Mouse (Mus musculus): ENCODE measurements around the gene Cby3. TPM values are rescaled to one million over a fixed set of nuclear protein-coding genes. Genes with fewer than 3 reads are reported as not detected.

Gene Cby3
- polyA plus RNA-seq, 1 experiment from 2014 or later, result not detected

DNA sequence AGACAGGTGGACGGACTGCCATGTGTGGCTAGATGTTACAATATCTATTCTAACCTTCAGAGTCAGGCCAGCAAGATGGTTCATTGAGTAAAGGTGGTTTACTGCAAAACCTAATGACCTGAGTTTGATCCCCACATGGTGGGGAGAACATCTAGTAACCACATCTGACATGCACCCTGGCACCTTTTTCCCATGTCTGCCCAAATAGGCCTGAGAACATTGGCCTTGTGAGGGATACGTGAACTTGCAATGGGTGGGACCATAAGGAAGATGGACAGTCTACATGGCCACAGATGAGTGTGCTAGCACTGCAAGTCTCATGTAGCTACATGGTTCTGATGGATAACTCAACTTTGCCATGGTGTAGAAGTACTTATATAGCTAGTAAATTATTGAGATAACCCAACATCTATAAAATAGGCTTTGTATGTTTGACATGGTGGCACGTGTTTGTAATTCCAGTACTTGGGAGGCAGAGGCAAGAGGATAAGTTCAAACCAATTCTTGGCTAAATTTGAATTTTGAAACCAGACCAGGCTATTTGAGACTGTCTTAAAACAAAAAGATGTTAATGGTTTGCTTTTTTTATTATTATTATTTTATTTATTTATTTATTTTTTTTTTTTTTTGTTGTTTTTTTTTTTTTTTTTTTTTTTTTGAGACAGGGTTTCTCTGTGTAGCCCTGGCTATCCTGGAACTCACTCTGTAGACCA, 34.1 kb downstream of the Cby3 start:
- Histone ChIP-seq H3K9me3 (replicated peaks; ENCODE audit: control insufficient read depth, low read length) (no peaks in the 10 kb centered on the region), H3K4me1 (ENCODE audit: control insufficient read depth, insufficient read depth, low read length) (no peaks in the 10 kb centered on the region), H3K4me2 (ENCODE audit: low read depth, low read length) (no peak overlapping the region), H3K4me3 (ENCODE audit: low read depth, low read length) (no peak overlapping the region), H3K36me3 (replicated peaks; ENCODE audit: control insufficient read depth, insufficient read depth, low read depth, low read length) (peaks cover 14% of the 10 kb centered on the region), H3K27me3 (ENCODE audit: control insufficient read depth, insufficient read depth, low read length) (no peaks in the 10 kb centered on the region), H3K27ac (replicated peaks; ENCODE audit: low read depth, low read length) (no peak overlapping the region), H3K9ac (replicated peaks; ENCODE audit: low read length) (no peak overlapping the region)
- DNase-seq (ENCODE audit: low spot score), result no peak
- no peak for ATAC-seq (replicated peaks; ENCODE audit: insufficient number of reproducible peaks, low FRiP score, low TSS enrichment, low read depth)
- WGBS, result 90% methylated on average over 3 of the region's 3 CpGs

DNA sequence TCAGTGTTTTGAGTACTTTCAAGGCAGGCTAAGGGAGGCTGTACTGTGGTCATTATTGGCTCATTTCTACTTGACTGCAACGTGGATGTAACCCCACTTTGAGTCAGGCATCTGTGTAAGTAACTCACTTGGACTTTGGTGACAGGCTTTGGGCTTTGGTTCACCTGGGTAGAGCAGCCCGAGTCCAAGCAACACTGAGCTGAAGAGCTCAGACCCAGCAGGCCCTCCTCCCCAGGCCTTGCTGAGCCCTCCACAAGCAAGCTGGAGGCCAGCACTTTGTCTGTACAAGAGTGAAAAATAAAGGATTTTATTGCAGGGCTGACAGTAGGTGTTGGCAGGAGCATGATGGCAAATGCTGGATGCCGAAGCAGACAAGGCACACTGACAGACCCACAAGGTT, 34.7 kb downstream of the Cby3 start:
- DNase-seq (ENCODE audit: low spot score), result no peak
- Histone ChIP-seq H3K4me1 (ENCODE audit: control insufficient read depth, insufficient read depth, low read length) (no peaks in the 10 kb centered on the region), H3K27me3 (ENCODE audit: control insufficient read depth, insufficient read depth, low read length) (no peaks in the 10 kb centered on the region), H3K36me3 (replicated peaks; ENCODE audit: control insufficient read depth, insufficient read depth, low read depth, low read length) (peaks cover 12% of the 10 kb centered on the region), H3K9ac (replicated peaks; ENCODE audit: low read length) (no peak overlapping the region), H3K27ac (replicated peaks; ENCODE audit: low read depth, low read length) (no peak overlapping the region), H3K4me2 (ENCODE audit: low read depth, low read length) (no peak overlapping the region), H3K4me3 (ENCODE audit: low read depth, low read length) (no peak overlapping the region), H3K9me3 (replicated peaks; ENCODE audit: control insufficient read depth, low read length) (no peaks in the 10 kb centered on the region)
- ATAC-seq (replicated peaks; ENCODE audit: insufficient number of reproducible peaks, low FRiP score, low TSS enrichment, low read depth), result no peak
- WGBS, result 79% methylated on average over 3 of the region's 3 CpGs

DNA sequence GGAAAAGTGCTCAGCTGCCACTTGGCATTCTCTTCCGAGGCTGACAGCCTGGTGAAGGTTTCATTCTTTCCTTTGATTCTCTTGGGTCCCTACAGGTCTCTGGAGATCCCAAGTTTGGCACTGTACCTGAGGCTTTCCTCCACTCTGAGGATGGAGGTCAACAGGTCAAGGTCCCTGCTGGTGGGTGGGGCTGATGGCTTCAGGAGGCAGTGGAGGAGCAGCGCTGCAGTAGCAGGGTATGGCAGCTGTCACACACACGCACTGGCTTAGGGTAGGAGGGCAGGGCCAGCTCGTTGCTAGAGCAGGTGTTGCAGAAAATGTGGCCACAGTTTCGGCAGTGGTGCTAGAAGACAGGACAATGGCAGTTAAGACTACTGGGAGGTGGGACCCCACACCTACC, 35.4 kb downstream of the Cby3 start:
- Histone ChIP-seq H3K27me3 (ENCODE audit: control insufficient read depth, insufficient read depth, low read length) (no peaks in the 10 kb centered on the region), H3K4me1 (ENCODE audit: control insufficient read depth, insufficient read depth, low read length) (no peaks in the 10 kb centered on the region), H3K4me3 (ENCODE audit: low read depth, low read length) (no peak overlapping the region), H3K4me2 (ENCODE audit: low read depth, low read length) (no peak overlapping the region), H3K27ac (replicated peaks; ENCODE audit: low read depth, low read length) (no peak overlapping the region), H3K9ac (replicated peaks; ENCODE audit: low read length) (no peak overlapping the region), H3K9me3 (replicated peaks; ENCODE audit: control insufficient read depth, low read length) (no peaks in the 10 kb centered on the region), H3K36me3 (replicated peaks; ENCODE audit: control insufficient read depth, insufficient read depth, low read depth, low read length) (peaks cover 9% of the 10 kb centered on the region)
- DNase-seq (ENCODE audit: low spot score), result no peak
- WGBS, result 77% methylated on average over 5 of the region's 5 CpGs
- ATAC-seq (replicated peaks; ENCODE audit: insufficient number of reproducible peaks, low FRiP score, low TSS enrichment, low read depth), result no peak

DNA sequence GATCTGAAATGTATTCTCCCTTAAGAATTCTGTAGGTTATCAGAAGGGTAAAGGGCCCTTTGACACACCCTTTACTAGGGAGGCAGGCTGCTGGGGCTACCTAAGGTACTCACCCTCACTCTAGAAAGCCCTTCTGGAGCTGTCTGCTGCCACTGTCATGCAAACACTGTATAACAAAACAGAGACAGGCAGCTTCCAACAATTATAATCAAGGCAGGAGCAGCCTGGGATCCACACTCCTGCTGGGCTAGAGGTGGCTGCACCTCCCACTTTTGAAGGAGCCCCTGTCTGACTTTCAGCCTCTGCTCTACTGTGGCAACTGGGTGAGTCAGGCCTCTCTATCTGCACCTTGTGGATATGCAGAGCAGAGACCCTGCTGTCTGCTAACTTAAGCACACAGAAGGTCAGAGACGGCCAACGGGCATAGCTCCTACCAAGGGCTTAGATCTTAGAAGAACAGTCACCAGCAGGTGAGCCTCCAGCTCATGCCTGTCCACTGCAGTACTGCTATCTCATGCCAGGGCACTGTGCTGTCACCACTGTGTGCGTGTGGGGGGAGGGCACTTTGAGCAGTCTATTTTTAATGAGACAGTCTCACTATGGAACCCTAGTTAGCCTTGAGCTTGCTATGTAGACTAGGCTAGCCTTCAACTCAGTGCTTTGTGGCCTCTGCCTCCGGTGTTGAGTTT, 37.2 kb downstream of the Cby3 start:
- DNase-seq (ENCODE audit: low spot score), result no peak
- H3K9me3 ChIP-seq (replicated peaks; ENCODE audit: control insufficient read depth, low read length), result no peaks in the 10 kb centered on the region
- no peak overlapping the region for H3K27ac ChIP-seq (replicated peaks; ENCODE audit: low read depth, low read length)
- H3K4me3 ChIP-seq (ENCODE audit: low read depth, low read length), result no peak overlapping the region
- 81% methylated on average over 4 of the region's 4 CpGs for WGBS
- H3K4me2 ChIP-seq (ENCODE audit: low read depth, low read length), result no peak overlapping the region
- H3K4me1 ChIP-seq (ENCODE audit: control insufficient read depth, insufficient read depth, low read length), result no peaks in the 10 kb centered on the region
- no peak for ATAC-seq (replicated peaks; ENCODE audit: insufficient number of reproducible peaks, low FRiP score, low TSS enrichment, low read depth)
- H3K27me3 ChIP-seq (ENCODE audit: control insufficient read depth, insufficient read depth, low read length), result no peaks in the 10 kb centered on the region
- H3K36me3 ChIP-seq (replicated peaks; ENCODE audit: control insufficient read depth, insufficient read depth, low read depth, low read length), result peaks cover 8% of the 10 kb centered on the region
- H3K9ac ChIP-seq (replicated peaks; ENCODE audit: low read length), result no peak overlapping the region

DNA sequence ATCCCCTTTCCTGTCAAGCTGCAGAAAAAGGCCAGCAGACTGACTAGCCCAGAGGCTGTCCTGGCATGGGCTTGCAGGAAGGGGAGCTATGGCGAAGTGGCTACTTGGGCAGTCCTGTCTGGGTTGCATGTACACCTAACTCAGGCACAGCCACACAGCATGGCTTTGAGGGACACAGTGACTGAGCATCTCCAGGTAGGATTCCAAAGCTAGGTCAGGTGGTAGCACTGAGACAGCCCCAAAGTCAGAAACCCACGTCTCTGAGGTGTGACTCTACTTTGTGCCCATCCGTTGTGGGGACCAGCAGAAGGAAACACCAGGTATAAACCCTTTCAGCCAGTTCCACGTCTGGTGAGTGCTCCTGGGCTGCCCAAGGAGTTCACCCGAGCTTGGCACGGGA, 39.0 kb downstream of the Cby3 start:
- H3K9me3 ChIP-seq (replicated peaks; ENCODE audit: control insufficient read depth, low read length), result no peaks in the 10 kb centered on the region
- no peak overlapping the region for H3K4me2 ChIP-seq (ENCODE audit: low read depth, low read length)
- DNase-seq (ENCODE audit: low spot score) (no peak), ATAC-seq (replicated peaks; ENCODE audit: insufficient number of reproducible peaks, low FRiP score, low TSS enrichment, low read depth) (no peak)
- H3K36me3 ChIP-seq (replicated peaks; ENCODE audit: control insufficient read depth, insufficient read depth, low read depth, low read length), result no peaks in the 10 kb centered on the region; the same call in 1 of the 2 replicates
- 82% methylated on average over 6 of the region's 6 CpGs for WGBS
- H3K9ac ChIP-seq (replicated peaks; ENCODE audit: low read length), result no peak overlapping the region
- H3K27ac ChIP-seq (replicated peaks; ENCODE audit: low read depth, low read length), result no peak overlapping the region
- H3K27me3 ChIP-seq (ENCODE audit: control insufficient read depth, insufficient read depth, low read length), result no peaks in the 10 kb centered on the region
- no peaks in the 10 kb centered on the region for H3K4me1 ChIP-seq (ENCODE audit: control insufficient read depth, insufficient read depth, low read length)
- H3K4me3 ChIP-seq (ENCODE audit: low read depth, low read length), result no peak overlapping the region

DNA sequence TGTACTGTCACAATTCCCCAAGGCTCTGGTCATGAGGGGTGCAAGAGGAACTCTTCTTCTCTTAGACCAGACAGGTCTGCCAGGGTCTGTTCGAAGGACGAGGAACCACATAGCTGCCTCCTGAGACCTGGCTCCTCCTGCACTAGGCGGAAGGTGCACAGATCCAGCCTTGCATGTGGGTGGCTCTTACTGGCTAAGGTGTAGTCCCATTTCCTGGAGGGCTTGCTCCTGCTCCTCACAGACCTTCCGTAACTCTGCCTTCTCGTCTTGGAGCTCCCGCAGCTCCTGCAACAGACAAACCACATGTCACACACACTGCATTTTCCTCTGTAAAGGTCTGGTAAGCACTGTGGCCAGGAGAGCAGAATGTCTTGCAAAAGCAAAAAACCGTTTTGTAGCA, 40.5 kb downstream of the Cby3 start:
- ATAC-seq (replicated peaks; ENCODE audit: insufficient number of reproducible peaks, low FRiP score, low TSS enrichment, low read depth), result no peak
- H3K36me3 ChIP-seq (replicated peaks; ENCODE audit: control insufficient read depth, insufficient read depth, low read depth, low read length), result no peaks in the 10 kb centered on the region; the same call in 1 of the 2 replicates

DNA sequence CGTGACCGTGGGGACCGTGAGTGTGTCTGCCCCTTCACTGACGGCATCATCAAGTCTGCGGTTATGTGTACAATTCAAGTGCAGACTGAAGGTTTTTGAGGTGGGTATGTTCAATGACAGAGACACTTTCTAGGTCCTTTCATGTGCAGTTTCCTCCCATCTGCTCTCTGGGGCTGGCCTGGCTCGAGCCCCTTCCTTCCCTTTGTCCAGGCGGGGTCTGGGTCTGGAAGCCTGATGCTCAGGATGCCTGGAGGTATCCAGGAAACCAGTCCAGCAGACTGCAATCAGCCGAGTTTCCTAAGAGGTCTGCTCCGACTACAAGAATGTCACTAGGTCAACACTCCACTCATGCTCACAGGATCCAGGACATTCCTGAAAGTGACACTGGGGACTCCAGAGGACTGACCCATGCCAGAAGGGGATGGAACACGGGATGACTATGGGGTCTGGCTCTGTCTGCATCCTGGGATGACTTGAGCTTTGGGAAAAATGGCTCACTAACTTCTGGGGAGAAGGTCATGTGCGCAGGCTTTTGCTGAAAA, 42.6 kb downstream of the Cby3 start:
- Histone ChIP-seq H3K4me2 (ENCODE audit: low read depth, low read length) (no peak overlapping the region), H3K4me3 (ENCODE audit: low read depth, low read length) (no peak overlapping the region), H3K36me3 (replicated peaks; ENCODE audit: control insufficient read depth, insufficient read depth, low read depth, low read length) (peaks cover 10% of the 10 kb centered on the region; the same call in 1 of the 2 replicates), H3K9ac (replicated peaks; ENCODE audit: low read length) (no peak overlapping the region), H3K9me3 (replicated peaks; ENCODE audit: control insufficient read depth, low read length) (no peaks in the 10 kb centered on the region), H3K27me3 (ENCODE audit: control insufficient read depth, insufficient read depth, low read length) (no peaks in the 10 kb centered on the region), H3K4me1 (ENCODE audit: control insufficient read depth, insufficient read depth, low read length) (no peaks in the 10 kb centered on the region), H3K27ac (replicated peaks; ENCODE audit: low read depth, low read length) (no peak overlapping the region)
- 73% methylated on average over 11 of the region's 11 CpGs for WGBS
- DNase-seq (ENCODE audit: low spot score), result no peak
- no peak for ATAC-seq (replicated peaks; ENCODE audit: insufficient number of reproducible peaks, low FRiP score, low TSS enrichment, low read depth)

More for the DNA sequence above, 40.5 kb downstream of the Cby3 start:
- no peak overlapping the region for H3K4me3 ChIP-seq (ENCODE audit: low read depth, low read length)
- no peak overlapping the region for H3K27ac ChIP-seq (replicated peaks; ENCODE audit: low read depth, low read length)
- no peaks in the 10 kb centered on the region for H3K27me3 ChIP-seq (ENCODE audit: control insufficient read depth, insufficient read depth, low read length)
- H3K9ac ChIP-seq (replicated peaks; ENCODE audit: low read length), result no peak overlapping the region
- DNase-seq (ENCODE audit: low spot score), result no peak
- 84% methylated on average over 7 of the region's 7 CpGs for WGBS
- H3K4me2 ChIP-seq (ENCODE audit: low read depth, low read length), result no peak overlapping the region
- H3K9me3 ChIP-seq (replicated peaks; ENCODE audit: control insufficient read depth, low read length), result no peaks in the 10 kb centered on the region
- H3K4me1 ChIP-seq (ENCODE audit: control insufficient read depth, insufficient read depth, low read length), result no peaks in the 10 kb centered on the region

DNA sequence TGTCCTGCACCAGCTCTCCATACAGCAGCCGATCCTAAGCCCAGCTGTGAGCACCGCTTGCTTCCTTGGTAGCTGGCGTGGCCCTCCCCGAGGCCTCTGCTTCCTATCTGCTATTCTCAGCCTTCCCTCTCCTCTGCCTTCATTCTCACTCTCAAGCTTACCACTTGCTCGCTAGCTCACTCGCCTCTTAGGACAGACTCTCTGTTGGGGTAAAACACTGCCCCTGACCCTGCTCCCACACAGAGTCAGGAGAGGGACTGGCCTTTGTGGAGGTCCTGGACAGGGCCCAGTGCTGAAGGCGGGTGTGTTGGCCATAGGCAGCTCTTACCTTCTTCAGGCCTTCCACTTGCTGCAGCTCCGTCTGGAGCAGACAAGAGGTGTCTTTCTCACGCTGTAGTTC, 43.1 kb downstream of the Cby3 start:
- H3K27ac ChIP-seq (replicated peaks; ENCODE audit: low read depth, low read length), result 0 out of 2 replicates have a peak overlapping the region, but pooled peaks have one; percentile 16
- H3K36me3 ChIP-seq (replicated peaks; ENCODE audit: control insufficient read depth, insufficient read depth, low read depth, low read length), result peaks cover 10% of the 10 kb centered on the region; the same call in 1 of the 2 replicates
- no peak overlapping the region for H3K4me3 ChIP-seq (ENCODE audit: low read depth, low read length)
- no peak overlapping the region for H3K9ac ChIP-seq (replicated peaks; ENCODE audit: low read length)
- no peaks in the 10 kb centered on the region for H3K4me1 ChIP-seq (ENCODE audit: control insufficient read depth, insufficient read depth, low read length)
- ATAC-seq (replicated peaks; ENCODE audit: insufficient number of reproducible peaks, low FRiP score, low TSS enrichment, low read depth) (no peak), DNase-seq (ENCODE audit: low spot score) (no peak)
- 85% methylated on average over 8 of the region's 9 CpGs for WGBS
- no peaks in the 10 kb centered on the region for H3K27me3 ChIP-seq (ENCODE audit: control insufficient read depth, insufficient read depth, low read length)
- no peak overlapping the region for H3K4me2 ChIP-seq (ENCODE audit: low read depth, low read length)
- no peaks in the 10 kb centered on the region for H3K9me3 ChIP-seq (replicated peaks; ENCODE audit: control insufficient read depth, low read length)
